Mouse (Mus musculus) c-Kit-positive CD71-negative TER-119-negative erythroid progenitor cells, embryonic 14.5 days (primary cell): Measurements from ENCODE around the gene Dclre1c.
A peak's percentile ranks its signal among the peaks of the same experiment; 100 is the strongest.

Experiments
- DNase-seq: peaks from one replicate; pipeline ENCODE4 v3.0.0-alpha.2; 2013; ENCODE audit warnings: low read depth

The Dclre1c gene

GRCm38 (mm10) chr2:3474861-3475283 lies 50.9 kb downstream of the Dclre1c start, which contains the start of gene Suv39h2:
Gene Suv39h2 (minus strand): TSS chr2:3475031.
- peak; percentile 90 for DNase-seq

GRCm38 (mm10) chr2:3475746-3476251 lies 51.9 kb downstream of the Dclre1c start:
- no peak for DNase-seq

- DNase-seq: no peak
Observed at GRCm38 (mm10) chr2:3480239-3480638, 56.3 kb downstream of the Dclre1c start.

GRCm38 (mm10) chr2:3489816-3490215 lies 65.9 kb downstream of the Dclre1c start:
- DNase-seq: no peak

GRCm38 (mm10) chr2:3493833-3494409 lies 70.0 kb downstream of the Dclre1c start:
- no peak for DNase-seq

GRCm38 (mm10) chr2:3499543-3499942 lies 75.6 kb downstream of the Dclre1c start:
- DNase-seq: no peak

GRCm38 (mm10) chr2:3500886-3501285 lies 77.0 kb downstream of the Dclre1c start:
- DNase-seq: no peak

- peak; percentile 53 for DNase-seq
Observed at GRCm38 (mm10) chr2:3512076-3512475, 88.1 kb downstream of the Dclre1c start.

- DNase-seq: peak; percentile 96
Observed at GRCm38 (mm10) chr2:3512552-3513454, 88.9 kb downstream of the Dclre1c start, which contains the start of the genes Gm45902, Hspa14 and Cdnf. Gene Gm45902 (minus strand): TSS chr2:3512790. Gene Hspa14 (minus strand): TSS chr2:3512814. Gene Cdnf (plus strand): TSS chr2:3513030.
